Mouse (Mus musculus) embryonic fibroblast, embryonic 13.5 days (primary cell): Measurements from ENCODE around the gene Ap2a2. TPM values are rescaled to one million over a fixed set of nuclear protein-coding genes. Genes with fewer than 3 reads are reported as not detected.
A peak's percentile ranks its signal among the peaks of the same experiment; 100 is the strongest.
"Not testable (repeated sequence)": the region's sequence is repeated elsewhere in the genome, so short reads cannot be mapped to it uniquely, and the experiment has no call there.

Experiments used
- H3K27ac ChIP-seq: 2 replicates; pipeline ENCODE4 v1.5.1; 2012; ENCODE audit warnings: low read length, control low read depth, inconsistent platforms; ENCODE audit not compliant: insufficient read depth
- H3K4me1 ChIP-seq: 2 replicates; pipeline ENCODE4 v1.6.1; 2011; ENCODE audit warnings: low read length; ENCODE audit not compliant: control insufficient read depth, insufficient read depth
- H3K4me3 ChIP-seq: 2 replicates; pipeline ENCODE4 v1.5.1; 2011; ENCODE audit warnings: mild to moderate bottlenecking, control low read depth, low read length; ENCODE audit not compliant: insufficient read depth
- CTCF ChIP-seq: IDR thresholded peaks from 2 replicates; pipeline ENCODE4 v1.5.1; 2011; ENCODE audit warnings: mild to moderate bottlenecking, control low read depth, low read length, moderate library complexity, borderline replicate concordance; ENCODE audit not compliant: insufficient read depth
- POLR2A ChIP-seq: IDR thresholded peaks from 2 replicates; pipeline ENCODE4 v1.6.1; 2011; ENCODE audit warnings: low read depth, mild to moderate bottlenecking, control low read depth, low read length, moderate library complexity
- polyA plus RNA-seq: library from polyadenylated mRNA; stranded (reverse); fragments of >200 nt; gene quantifications from 2 replicates; pipeline ENCODE4 v1.2.4, GENCODE M21; 2011; ENCODE audit warnings: low read depth; ENCODE audit not compliant: missing spikeins, insufficient read length

The Ap2a2 gene
- polyA plus RNA-seq, 1 experiment: 128 TPM

- H3K27ac ChIP-seq: no peak overlapping the region
- H3K4me3 ChIP-seq: no peak overlapping the region
- no peaks in the 10 kb centered on the region for H3K4me1 ChIP-seq
- no peak for TF ChIP-seq CTCF
- TF ChIP-seq POLR2A: no peak
These were observed 26.9 kb downstream of the Ap2a2 start for GRCm38 (mm10) chr7:141588890-141589289.

GRCm38 (mm10) chr7:141590249-141590648 is 28.3 kb downstream of the Ap2a2 start:
- H3K27ac ChIP-seq, H3K4me1 ChIP-seq: not testable (repeated sequence)

GRCm38 (mm10) chr7:141590959-141591358 is 29.0 kb downstream of the Ap2a2 start:
- Histone ChIP-seq H3K4me3 (no peak overlapping the region), H3K4me1 (no peaks in the 10 kb centered on the region), H3K27ac (no peak overlapping the region)
- TF ChIP-seq POLR2A (no peak), CTCF (no peak)

More at GRCm38 (mm10) chr7:141590249-141590648, 28.3 kb downstream of the Ap2a2 start:
- H3K4me3 ChIP-seq: not testable (repeated sequence)

GRCm38 (mm10) chr7:141592096-141592495 is 30.1 kb downstream of the Ap2a2 start:
- H3K4me3 ChIP-seq: no peak overlapping the region
- TF ChIP-seq POLR2A (no peak), CTCF (no peak)
- H3K4me1 ChIP-seq: no peaks in the 10 kb centered on the region
- H3K27ac ChIP-seq: no peak overlapping the region

GRCm38 (mm10) chr7:141593056-141593455 is 31.1 kb downstream of the Ap2a2 start:
- H3K27ac ChIP-seq: no peak overlapping the region
- TF ChIP-seq POLR2A (no peak), CTCF (no peak)
- H3K4me1 ChIP-seq: no peaks in the 10 kb centered on the region
- H3K4me3 ChIP-seq: no peak overlapping the region

GRCm38 (mm10) chr7:141596971-141597370 is 35.0 kb downstream of the Ap2a2 start:
- TF ChIP-seq POLR2A (no peak), CTCF (no peak)
- Histone ChIP-seq H3K4me1 (no peaks in the 10 kb centered on the region), H3K27ac (no peak overlapping the region), H3K4me3 (no peak overlapping the region)

- no peak for TF ChIP-seq POLR2A
- TF ChIP-seq CTCF: no peak
- Histone ChIP-seq H3K27ac (no peak overlapping the region), H3K4me1 (no peaks in the 10 kb centered on the region), H3K4me3 (no peak overlapping the region)
These were observed 35.6 kb downstream of the Ap2a2 start for GRCm38 (mm10) chr7:141597563-141597962.

- Histone ChIP-seq H3K4me1 (peaks cover 3% of the 10 kb centered on the region; the same call in 1 of the 2 replicates), H3K27ac (peak overlapping the region; percentile 51; the same call in 1 of the 2 replicates), H3K4me3 (no peak overlapping the region)
- TF ChIP-seq POLR2A (no peak), CTCF (no peak)
These were observed 45.7 kb downstream of the Ap2a2 start for GRCm38 (mm10) chr7:141607717-141608116.

GRCm38 (mm10) chr7:141609719-141610514 is 47.9 kb downstream of the Ap2a2 start:
- Histone ChIP-seq H3K27ac (no peak overlapping the region), H3K4me1 (peaks cover 3% of the 10 kb centered on the region; the same call in 1 of the 2 replicates), H3K4me3 (no peak overlapping the region)
- TF ChIP-seq CTCF: no peak
- TF ChIP-seq POLR2A: no peak

GRCm38 (mm10) chr7:141611711-141612370 is 49.9 kb downstream of the Ap2a2 start:
- no peak overlapping the region for H3K4me3 ChIP-seq
- H3K4me1 ChIP-seq: peaks cover 3% of the 10 kb centered on the region; the same call in 1 of the 2 replicates
- TF ChIP-seq POLR2A: no peak
- no peak for TF ChIP-seq CTCF
- no peak overlapping the region for H3K27ac ChIP-seq

- no peak overlapping the region for H3K4me3 ChIP-seq
- no peak for TF ChIP-seq POLR2A
- no peak for TF ChIP-seq CTCF
- H3K27ac ChIP-seq: no peak overlapping the region
- H3K4me1 ChIP-seq: no peaks in the 10 kb centered on the region
These were observed 50.4 kb downstream of the Ap2a2 start for GRCm38 (mm10) chr7:141612371-141612760.
